Mouse (Mus musculus): ENCODE measurements at regions not wholly inside any gene's neighbourhood (a gene's known extent, or its start where the extent isn't known, plus 50 kb on each side); places are given as distances from the start of the nearest gene placed in this dataset.
A peak's percentile ranks its signal among the peaks of the same experiment; 100 is the strongest.

GRCm38 (mm10) chr13:42244240-42245086 lies 56.8 kb upstream of the Edn1 start:
- intact Hi-C loops (cut with DNase I): loop anchor here (1.0 to 5.0 kb wide), 3 partner anchors 192 to 602 kb away; partner anchors contain the start of gene Hivep1
- peak; percentile 4 to 19 for DNase-seq (ENCODE audit: low spot score in 2 of 2)

GRCm38 (mm10) chr13:42245753-42246409 lies 55.4 kb upstream of the Edn1 start:
- DNase-seq (ENCODE audit: low spot score in 2 of 2): no peak
- intact Hi-C loops (cut with DNase I): loop anchor here (2.0 to 5.0 kb wide), 2 partner anchors 194 to 603 kb away; partner anchors contain the start of gene Hivep1

Data from left cerebral cortex, postnatal 36 days (tissue).